Mouse (Mus musculus): ENCODE data around the gene Shmt2. TPM values are rescaled to one million over a fixed set of nuclear protein-coding genes. Genes with fewer than 3 reads are reported as not detected.
A peak's percentile ranks its signal among the peaks of the same experiment; 100 is the strongest.

Gene Shmt2
- 52.4 and 53.0 TPM in 2 replicates for polyA plus RNA-seq (2015; fragmentation: Nextera tagmentation; extraction: Ambion mirVana)

DNA sequence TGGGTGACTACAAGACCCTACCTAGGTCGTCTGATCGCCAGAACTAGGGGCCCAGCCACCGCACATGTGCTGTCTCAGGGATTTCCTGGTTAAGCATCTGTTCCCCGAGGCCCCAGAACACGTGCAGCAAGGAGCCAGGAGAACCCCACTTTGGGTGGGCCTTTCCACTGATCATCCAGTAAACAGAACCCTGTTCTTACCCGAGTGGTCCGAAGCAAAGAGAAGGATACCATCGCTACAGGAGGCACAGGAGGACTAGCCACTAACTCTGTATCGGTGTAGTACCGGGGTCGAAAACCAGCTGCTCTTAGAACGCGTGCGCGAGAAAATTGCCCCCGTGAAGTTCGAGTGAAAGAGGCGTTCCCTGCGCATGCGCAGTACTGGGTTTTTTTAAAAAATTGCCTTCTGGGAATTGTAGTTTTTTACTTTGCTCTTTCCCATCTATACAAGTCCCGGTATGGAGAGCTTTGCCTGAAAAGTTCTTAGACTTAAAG is at the start of gene Shmt2:
Gene Shmt2 (minus strand): TSS at position 357 of the 494 bp plus-strand sequence.
- H3K4me3 ChIP-seq: peak within 1 kb of the TSS; percentile 51

GRCm38 (mm10) chr10:127570937-127571641 is 48.8 kb upstream of the Shmt2 start:
- Histone ChIP-seq H3K4me3 (no peak overlapping the region), H3K27me3 (no peaks in the 10 kb centered on the region), H3K4me1 (replicated peaks) (no peaks in the 10 kb centered on the region), H3K9me3 (no peaks in the 10 kb centered on the region), H3K27ac (replicated peaks) (no peak overlapping the region), H3K36me3 (peaks cover 93% of the 10 kb centered on the region), H3K9ac (no peak overlapping the region), H3K4me2 (no peak overlapping the region)
- ATAC-seq (ENCODE audit: low read depth): no peak
- WGBS: 92% methylated on average over 17 of the region's 17 CpGs

More for the DNA sequence above, at the start of gene Shmt2:
- Histone ChIP-seq H3K9ac (peak within 1 kb of the TSS; percentile 67), H3K27ac (replicated peaks) (no peak within 1 kb of the TSS; the same call in 1 of the 2 replicates), H3K36me3 (peaks cover 22% of the 10 kb centered on the region), H3K27me3 (peaks cover 44% of the 10 kb centered on the region), H3K4me2 (peak within 1 kb of the TSS; percentile 73), H3K4me1 (replicated peaks) (peaks cover 61% of the 10 kb centered on the region), H3K9me3 (no peaks in the 10 kb centered on the region)
- WGBS: 0% methylated on average over 21 of the region's 21 CpGs
- ATAC-seq (ENCODE audit: low read depth): peak; percentile 32; the same call in 1 of the 2 replicates

DNA sequence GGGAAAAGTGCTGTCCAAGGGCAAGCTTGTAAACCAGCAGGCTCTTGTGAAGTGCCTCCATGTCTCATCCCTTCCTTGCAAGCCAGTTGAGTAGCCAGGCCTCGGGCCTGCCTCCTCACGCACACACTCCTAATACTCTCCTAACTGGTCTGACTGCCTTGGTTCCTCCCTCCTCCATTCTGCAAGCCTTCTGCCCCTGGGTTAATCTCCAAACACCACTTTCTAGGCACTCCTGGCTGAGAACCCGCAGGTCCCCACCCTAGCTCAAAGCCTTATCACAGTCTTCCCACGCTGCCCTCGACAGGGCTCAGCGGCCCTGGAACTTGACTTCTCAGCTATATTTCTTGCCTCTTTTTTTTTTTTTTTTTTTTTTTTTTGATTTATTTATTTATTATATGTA is 48.1 kb upstream of the Shmt2 start:
- Histone ChIP-seq H3K9ac (no peak overlapping the region), H3K27me3 (no peaks in the 10 kb centered on the region), H3K36me3 (peaks cover 91% of the 10 kb centered on the region), H3K4me1 (replicated peaks) (no peaks in the 10 kb centered on the region), H3K4me3 (no peak overlapping the region), H3K4me2 (no peak overlapping the region), H3K9me3 (no peaks in the 10 kb centered on the region), H3K27ac (replicated peaks) (no peak overlapping the region)
- 92% methylated on average over 6 of the region's 6 CpGs for WGBS
- ATAC-seq (ENCODE audit: low read depth): no peak

GRCm38 (mm10) chr10:127569450-127569849 is 47.2 kb upstream of the Shmt2 start:
- WGBS: 50% methylated on average over 3 of the region's 3 CpGs
- no peak for ATAC-seq (ENCODE audit: low read depth)
- H3K4me2 ChIP-seq: no peak overlapping the region

DNA sequence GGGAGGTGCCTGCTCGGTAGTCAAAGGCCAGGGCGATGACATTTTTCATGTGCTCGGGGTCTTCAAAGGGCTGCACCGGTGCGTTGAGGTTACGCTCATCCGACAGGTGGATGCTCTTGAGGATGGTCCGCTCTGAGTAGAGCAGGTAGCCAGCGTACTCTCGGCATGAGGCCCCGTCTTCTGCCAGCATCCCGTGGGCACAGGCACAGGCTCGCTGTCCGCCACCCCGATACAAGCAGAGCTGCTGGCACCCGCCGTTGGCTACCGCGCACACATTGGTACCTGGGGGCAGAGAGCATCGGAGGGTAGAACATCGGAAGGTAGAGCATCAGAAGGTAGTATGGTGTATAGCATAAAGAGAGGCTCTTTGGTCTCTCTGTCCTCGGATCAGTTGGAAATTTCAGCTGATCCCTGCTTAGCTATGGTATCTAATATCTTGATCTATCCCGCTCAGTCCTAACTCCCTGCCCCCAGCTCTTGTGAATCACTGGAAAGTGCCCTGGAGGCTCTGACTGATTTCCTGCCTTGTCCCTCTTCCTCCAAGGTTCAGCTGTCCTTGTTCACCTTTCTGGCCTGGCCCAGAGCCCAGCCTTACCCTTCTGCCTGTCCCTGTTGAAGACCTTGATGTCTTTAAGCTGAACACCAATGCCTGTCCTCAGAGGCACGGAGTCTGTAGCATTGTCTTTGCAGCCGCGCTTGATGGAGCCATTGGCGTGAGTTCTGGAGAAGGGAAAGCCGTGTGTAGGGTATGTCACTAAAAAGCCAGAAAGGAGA is 44.5 kb upstream of the Shmt2 start:
- Histone ChIP-seq H3K27me3 (no peaks in the 10 kb centered on the region), H3K27ac (replicated peaks) (no peak overlapping the region), H3K4me2 (no peak overlapping the region), H3K4me3 (no peak overlapping the region), H3K9ac (no peak overlapping the region), H3K36me3 (peaks cover 90% of the 10 kb centered on the region), H3K4me1 (replicated peaks) (0 out of 2 replicates have a peak, but pooled peaks cover 5% of the 10 kb centered on the region), H3K9me3 (no peaks in the 10 kb centered on the region)
- WGBS: 94% methylated on average over 28 of the region's 28 CpGs
- no peak for ATAC-seq (ENCODE audit: low read depth)

More at GRCm38 (mm10) chr10:127569450-127569849, 47.2 kb upstream of the Shmt2 start:
- Histone ChIP-seq H3K27ac (replicated peaks) (no peak overlapping the region), H3K9ac (no peak overlapping the region), H3K27me3 (no peaks in the 10 kb centered on the region), H3K4me3 (no peak overlapping the region), H3K9me3 (no peaks in the 10 kb centered on the region), H3K36me3 (peaks cover 90% of the 10 kb centered on the region), H3K4me1 (replicated peaks) (0 out of 2 replicates have a peak, but pooled peaks cover 2% of the 10 kb centered on the region)

GRCm38 (mm10) chr10:127564301-127564700 is 42.1 kb upstream of the Shmt2 start:
- ATAC-seq (ENCODE audit: low read depth): 0 out of 2 replicates have a peak, but pooled peaks have one; percentile 48
- no peaks in the 10 kb centered on the region for H3K9me3 ChIP-seq
- 47% methylated on average over 13 of the region's 13 CpGs for WGBS

DNA sequence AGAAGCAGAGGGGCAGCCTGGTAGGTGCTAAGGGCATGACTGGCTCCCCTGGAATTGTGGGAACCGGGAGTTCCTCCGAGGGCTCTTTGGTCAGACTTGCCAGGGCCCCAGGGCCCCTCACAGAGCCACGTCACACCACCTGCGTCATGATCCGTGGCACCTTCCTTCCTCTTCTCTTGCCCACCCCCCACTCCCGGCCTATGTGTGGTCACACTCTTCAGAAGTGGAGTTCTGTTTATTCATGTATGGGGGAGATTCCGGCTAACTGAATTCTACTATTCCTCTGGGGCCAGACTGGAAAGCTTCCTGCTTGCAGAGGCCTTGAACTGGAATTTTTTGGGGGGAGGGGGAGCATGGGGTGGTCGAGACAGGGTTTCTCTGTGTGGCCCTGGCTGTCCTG is 41.6 kb upstream of the Shmt2 start:
- Histone ChIP-seq H3K4me2 (no peak overlapping the region), H3K9me3 (no peaks in the 10 kb centered on the region), H3K36me3 (peaks cover 93% of the 10 kb centered on the region), H3K9ac (no peak overlapping the region), H3K27ac (replicated peaks) (no peak overlapping the region), H3K4me1 (replicated peaks) (0 out of 2 replicates have a peak, but pooled peaks cover 5% of the 10 kb centered on the region), H3K27me3 (no peaks in the 10 kb centered on the region), H3K4me3 (no peak overlapping the region)
- 72% methylated on average over 8 of the region's 8 CpGs for WGBS
- 0 out of 2 replicates have a peak, but pooled peaks have one; percentile 17 for ATAC-seq (ENCODE audit: low read depth)

More at GRCm38 (mm10) chr10:127564301-127564700, 42.1 kb upstream of the Shmt2 start:
- Histone ChIP-seq H3K4me1 (replicated peaks) (0 out of 2 replicates have a peak, but pooled peaks cover 5% of the 10 kb centered on the region), H3K27me3 (no peaks in the 10 kb centered on the region), H3K27ac (replicated peaks) (no peak overlapping the region), H3K36me3 (peaks cover 93% of the 10 kb centered on the region), H3K9ac (no peak overlapping the region), H3K4me3 (no peak overlapping the region), H3K4me2 (no peak overlapping the region)

- H3K4me3 ChIP-seq: no peak overlapping the region
- H3K27me3 ChIP-seq: no peaks in the 10 kb centered on the region
- ATAC-seq (ENCODE audit: low read depth): no peak
- no peak overlapping the region for H3K27ac ChIP-seq (replicated peaks)
- no peak overlapping the region for H3K9ac ChIP-seq
- 0 out of 2 replicates have a peak, but pooled peaks cover 5% of the 10 kb centered on the region for H3K4me1 ChIP-seq (replicated peaks)
- H3K9me3 ChIP-seq: no peaks in the 10 kb centered on the region
- no peak overlapping the region for H3K4me2 ChIP-seq
- peaks cover 97% of the 10 kb centered on the region for H3K36me3 ChIP-seq
Observed at GRCm38 (mm10) chr10:127561145-127561544, 38.9 kb upstream of the Shmt2 start.

- ATAC-seq (ENCODE audit: low read depth): no peak
- 93% methylated on average over 13 of the region's 13 CpGs for WGBS
- Histone ChIP-seq H3K27ac (replicated peaks) (no peak overlapping the region), H3K4me1 (replicated peaks) (no peaks in the 10 kb centered on the region; the same call in 1 of the 2 replicates), H3K27me3 (no peaks in the 10 kb centered on the region), H3K4me3 (no peak overlapping the region), H3K9ac (no peak overlapping the region), H3K36me3 (peaks cover 100% of the 10 kb centered on the region), H3K4me2 (no peak overlapping the region), H3K9me3 (no peaks in the 10 kb centered on the region)
Observed at GRCm38 (mm10) chr10:127557397-127557796, 35.2 kb upstream of the Shmt2 start.

- Histone ChIP-seq H3K9me3 (no peaks in the 10 kb centered on the region), H3K4me2 (no peak overlapping the region), H3K36me3 (peaks cover 100% of the 10 kb centered on the region), H3K4me3 (no peak overlapping the region), H3K27ac (replicated peaks) (peak overlapping the region; percentile 6; the same call in 1 of the 2 replicates), H3K4me1 (replicated peaks) (no peaks in the 10 kb centered on the region; the same call in 1 of the 2 replicates), H3K9ac (no peak overlapping the region), H3K27me3 (no peaks in the 10 kb centered on the region)
- 66% methylated on average over 18 of the region's 18 CpGs for WGBS
- peak; percentile 17; the same call in 1 of the 2 replicates for ATAC-seq (ENCODE audit: low read depth)
Observed at GRCm38 (mm10) chr10:127555703-127556102, 33.5 kb upstream of the Shmt2 start.

DNA sequence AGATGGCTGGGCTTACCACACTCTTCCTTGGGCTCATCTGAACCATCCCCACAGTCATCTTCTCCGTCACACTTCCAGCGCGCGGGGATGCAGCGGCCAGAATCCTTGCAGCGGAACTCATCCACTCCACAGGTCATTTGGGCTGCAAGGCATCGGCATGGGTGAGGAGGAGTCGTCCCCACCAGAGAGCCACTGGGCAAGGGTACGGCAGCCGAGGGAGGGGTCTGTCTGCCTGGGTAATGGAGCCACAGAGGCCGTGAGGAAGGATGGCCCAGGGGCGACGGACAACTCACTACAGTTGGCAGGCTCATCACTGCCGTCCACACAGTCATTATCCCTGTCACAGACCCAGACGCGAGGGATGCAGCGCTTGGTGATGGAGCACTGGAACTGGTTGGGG is 27.6 kb upstream of the Shmt2 start:
- WGBS: 89% methylated on average over 17 of the region's 17 CpGs
- no peak overlapping the region for H3K4me3 ChIP-seq
- ATAC-seq (ENCODE audit: low read depth): no peak

GRCm38 (mm10) chr10:127548236-127548635 is 26.0 kb upstream of the Shmt2 start:
- no peaks in the 10 kb centered on the region for H3K9me3 ChIP-seq
- no peak overlapping the region for H3K4me3 ChIP-seq
- H3K36me3 ChIP-seq: peaks cover 100% of the 10 kb centered on the region
- no peaks in the 10 kb centered on the region for H3K27me3 ChIP-seq
- H3K4me1 ChIP-seq (replicated peaks): no peaks in the 10 kb centered on the region
- no peak overlapping the region for H3K27ac ChIP-seq (replicated peaks)
- H3K4me2 ChIP-seq: no peak overlapping the region
- 90% methylated on average over 15 of the region's 15 CpGs for WGBS
- no peak overlapping the region for H3K9ac ChIP-seq
- no peak for ATAC-seq (ENCODE audit: low read depth)

More for the DNA sequence above, 27.6 kb upstream of the Shmt2 start:
- Histone ChIP-seq H3K36me3 (peaks cover 100% of the 10 kb centered on the region), H3K9ac (no peak overlapping the region), H3K9me3 (no peaks in the 10 kb centered on the region), H3K27ac (replicated peaks) (no peak overlapping the region), H3K4me1 (replicated peaks) (no peaks in the 10 kb centered on the region), H3K27me3 (no peaks in the 10 kb centered on the region), H3K4me2 (no peak overlapping the region)

All from neural tube, embryonic 13.5 days (tissue).